Mouse (Mus musculus) neutrophil, adult 59 days (primary cell): ENCODE measurements around the gene Olfr1338. TPM values are rescaled to one million over a fixed set of nuclear protein-coding genes. Genes with fewer than 3 reads are reported as not detected.

Experiments used
- total RNA-seq, 2 experiments: library from RNA; stranded (reverse); gene quantifications; 1 replicate in 1 of 2; 2 replicates in 1 of 2; pipeline ENCODE4 v1.2.4; 2023

Olfr1338 gene
- total RNA-seq = not detected

GRCm38 (mm10) chr4:118758637-118759036 is at the start of gene Olfr1338:
Gene Olfr1338 (minus strand): TSS chr4:118758737.

GRCm38 (mm10) chr4:118782486-118782885 is 23.9 kb upstream of the Olfr1338 start, which contains the start of gene Olfr1337:
Gene Olfr1337 (minus strand): TSS chr4:118782586.

GRCm38 (mm10) chr4:118731875-118732274 is 26.7 kb downstream of the Olfr1338 start, which contains the start of gene Olfr1339:
Gene Olfr1339 (plus strand): TSS chr4:118732175.

GRCm38 (mm10) chr4:118719838-118720237 is 38.7 kb downstream of the Olfr1338 start, which contains the start of gene Olfr1340:
Gene Olfr1340 (plus strand): TSS chr4:118720138.

DNA sequence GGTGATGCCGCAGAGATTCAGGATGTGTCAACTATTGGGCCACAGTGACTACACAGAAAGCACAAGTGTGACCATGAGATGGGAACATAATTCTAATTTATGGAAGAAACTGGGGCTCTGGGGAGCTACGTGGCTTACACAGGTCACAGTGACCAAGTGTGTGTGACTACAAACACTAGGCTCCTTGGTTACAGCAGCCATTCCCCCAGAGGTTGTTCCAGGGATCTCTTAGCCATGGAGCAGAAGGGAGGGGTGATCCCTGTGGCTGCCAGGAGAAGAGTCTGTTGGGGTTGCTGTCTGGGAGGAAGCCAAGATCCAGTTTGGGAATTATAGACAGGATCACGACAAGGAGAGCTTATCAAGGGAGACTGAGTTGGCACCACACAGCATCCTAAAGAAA is 55.3 kb downstream of the Olfr1338 start, which contains the start of gene Olfr1341:
Olfr1341 (plus strand) TSS at position 301 of the 400 bp plus-strand sequence.

Other genes starting within 250 kb of the Olfr1338 start
- not detected for gene 2610528J11Rik, start 231.7 kb downstream of the Olfr1338 start, total RNA-seq
- not detected for gene Tmem125, start 214.7 kb downstream of the Olfr1338 start, total RNA-seq
- 1 to 10 TPM; 2.1 to 3.0 TPM for gene Cfap57, start 138.0 kb downstream of the Olfr1338 start, total RNA-seq
- gene Ebna1bp2, start 137.9 kb downstream of the Olfr1338 start, total RNA-seq = 10 to 100 TPM; 42.1 to 46.5 TPM
- gene Olfr62, start 99.8 kb downstream of the Olfr1338 start, total RNA-seq = not detected
- not detected for gene Olfr1342, start 66.0 kb downstream of the Olfr1338 start, total RNA-seq
- gene Olfr1341, start 55.2 kb downstream of the Olfr1338 start, total RNA-seq = not detected
- not detected for gene Olfr1340, start 38.6 kb downstream of the Olfr1338 start, total RNA-seq
- not detected for gene Olfr1339, start 26.6 kb downstream of the Olfr1338 start, total RNA-seq
- not detected for gene Olfr1337, start 23.8 kb upstream of the Olfr1338 start, total RNA-seq
- gene Olfr1335, start 51.2 kb upstream of the Olfr1338 start, total RNA-seq = not detected
- not detected for gene Olfr1333, start 77.5 kb upstream of the Olfr1338 start, total RNA-seq
- not detected for gene Olfr1331, start 105.9 kb upstream of the Olfr1338 start, total RNA-seq
- not detected for gene Olfr1330, start 129.9 kb upstream of the Olfr1338 start, total RNA-seq
- not detected for gene Olfr1329, start 158.7 kb upstream of the Olfr1338 start, total RNA-seq
- not detected for gene Olfr1328, start 179.9 kb upstream of the Olfr1338 start, total RNA-seq
- gene Lao1, start 202.8 kb upstream of the Olfr1338 start, total RNA-seq = not detected